Mouse (Mus musculus) liver, embryonic 14.5 days (tissue): ENCODE results near the gene Ddx23.
A peak's percentile ranks its signal among the peaks of the same experiment; 100 is the strongest.

Source experiments
- CTCF ChIP-seq: IDR thresholded peaks from 2 replicates; pipeline ENCODE4 v1.5.1; 2016; ENCODE audit warnings: antibody characterized with exemption, low read depth, control low read depth
- EP300 ChIP-seq: IDR thresholded peaks from 2 replicates; pipeline ENCODE4 v1.6.1; 2016; ENCODE audit warnings: antibody characterized with exemption, low read depth

- TF ChIP-seq EP300 (no peak), CTCF (0 out of 2 replicates have a peak, but pooled peaks have one; percentile 10)
These were observed 10.5 kb downstream of the Ddx23 start for GRCm38 (mm10) chr15:98652174-98652573.
